Mouse (Mus musculus) natural killer cell, adult 2 months (primary cell): Measurements from ENCODE around the gene Sebox.
"Not testable (repeated sequence)": the region's sequence is repeated elsewhere in the genome, so short reads cannot be mapped to it uniquely, and the experiment has no call there.

Experiments
- DNase-seq, 2 experiments: peaks; one replicate each; pipeline ENCODE4 v3.0.0; 2022; ENCODE audit warnings: low spot score in 2 of 2

The Sebox gene

GRCm38 (mm10) chr11:78497544-78498522 is 5.4 kb upstream of the Sebox start, which contains the start of gene Sarm1:
Gene Sarm1 (minus strand): TSS chr11:78497754.
- DNase-seq: peak; percentile 97

- DNase-seq: no peak
These were observed 4.2 kb upstream of the Sebox start, which contains the start of gene Vtn for GRCm38 (mm10) chr11:78499004-78499403. Gene Vtn (plus strand): TSS chr11:78499091.

GRCm38 (mm10) chr11:78499543-78499942 is 3.7 kb upstream of the Sebox start:
- DNase-seq: no peak

- DNase-seq: no peak
These were observed 2.5 kb upstream of the Sebox start for GRCm38 (mm10) chr11:78500623-78501202.

DNA sequence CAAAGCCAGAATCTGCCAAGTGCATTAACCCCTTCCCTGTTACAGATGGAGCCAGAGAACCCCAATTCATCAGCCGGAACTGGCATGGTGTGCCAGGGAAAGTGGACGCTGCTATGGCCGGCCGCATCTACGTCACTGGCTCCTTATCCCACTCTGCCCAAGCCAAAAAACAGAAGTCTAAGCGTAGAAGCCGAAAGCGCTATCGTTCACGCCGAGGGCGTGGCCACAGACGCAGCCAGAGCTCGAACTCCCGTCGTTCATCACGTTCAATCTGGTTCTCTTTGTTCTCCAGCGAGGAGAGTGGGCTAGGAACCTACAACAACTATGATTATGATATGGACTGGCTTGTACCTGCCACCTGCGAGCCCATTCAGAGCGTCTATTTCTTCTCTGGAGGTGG is 1.7 kb upstream of the Sebox start:
- no peak for DNase-seq

GRCm38 (mm10) chr11:78505430-78505829 is 2.2 kb downstream of the Sebox start:
- no peak for DNase-seq

- DNase-seq: peak in 1 of 2 experiments; percentile 41
These were observed 5.9 kb downstream of the Sebox start for GRCm38 (mm10) chr11:78509148-78509547.

DNA sequence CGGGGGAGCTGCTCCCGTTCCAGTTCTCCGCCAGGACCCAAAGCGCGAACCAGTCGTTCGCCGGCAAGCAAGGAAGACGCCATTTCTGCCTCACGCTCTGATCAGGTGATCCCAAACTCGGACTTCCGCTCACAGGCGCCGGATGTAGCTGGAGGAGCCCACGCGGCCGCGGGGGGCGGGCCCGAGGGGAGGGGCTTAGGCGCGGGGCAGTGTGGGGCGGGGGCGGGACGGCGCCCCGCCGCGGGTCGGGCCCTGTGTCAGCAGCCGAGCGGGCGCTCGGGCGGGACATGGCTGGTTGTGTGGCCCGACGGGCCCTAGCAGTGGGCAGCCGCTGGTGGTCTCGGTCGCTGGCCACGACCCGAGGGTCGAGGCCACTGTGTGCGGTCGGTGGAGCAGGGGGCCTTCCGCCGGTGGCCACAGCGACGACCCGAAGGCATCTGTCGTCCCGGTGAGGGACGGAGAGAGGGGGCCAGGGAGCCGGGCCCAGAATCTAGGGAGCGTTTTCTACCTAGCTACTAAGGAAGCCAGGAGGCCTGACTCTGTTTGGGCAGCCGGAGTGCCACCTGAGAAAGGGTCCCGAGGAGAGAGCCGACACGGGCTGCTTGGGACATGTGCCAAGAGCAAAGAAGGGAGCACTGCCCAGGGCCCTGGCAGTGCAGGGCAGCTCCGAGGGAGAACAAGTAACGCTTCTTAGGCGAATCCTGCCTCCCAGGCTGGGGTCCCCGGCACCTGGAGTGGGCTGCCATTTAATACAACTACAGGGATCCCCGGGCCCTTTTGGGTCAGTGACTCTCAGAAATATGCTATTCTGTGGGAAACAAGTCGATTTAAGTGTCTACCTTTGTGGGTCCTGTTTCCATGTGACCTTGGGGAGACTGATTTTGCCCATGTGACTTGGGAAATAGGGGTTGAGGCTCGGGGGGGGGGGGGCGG is 9.0 kb downstream of the Sebox start, which contains the start of the genes Tmem199 and Poldip2:
Tmem199 (minus strand) TSS at position 148 of the 933 bp plus-strand sequence.
Poldip2 (plus strand) TSS at position 169 of the 933 bp plus-strand sequence.
- peak; percentile 82 to 89 for DNase-seq

- DNase-seq: no peak
These were observed 10.0 kb downstream of the Sebox start for GRCm38 (mm10) chr11:78513106-78513790.

- DNase-seq: no peak
These were observed 12.5 kb downstream of the Sebox start for GRCm38 (mm10) chr11:78515549-78516325.

- DNase-seq: no peak
These were observed 15.7 kb downstream of the Sebox start for GRCm38 (mm10) chr11:78518931-78519330.

GRCm38 (mm10) chr11:78521880-78522279 is 18.6 kb downstream of the Sebox start:
- no peak for DNase-seq

- DNase-seq: no peak
These were observed 19.3 kb downstream of the Sebox start for GRCm38 (mm10) chr11:78522481-78522997.

GRCm38 (mm10) chr11:78523241-78523955 is 20.2 kb downstream of the Sebox start:
- no peak for DNase-seq

- no peak for DNase-seq
These were observed 21.6 kb downstream of the Sebox start for GRCm38 (mm10) chr11:78524838-78525237.

DNA sequence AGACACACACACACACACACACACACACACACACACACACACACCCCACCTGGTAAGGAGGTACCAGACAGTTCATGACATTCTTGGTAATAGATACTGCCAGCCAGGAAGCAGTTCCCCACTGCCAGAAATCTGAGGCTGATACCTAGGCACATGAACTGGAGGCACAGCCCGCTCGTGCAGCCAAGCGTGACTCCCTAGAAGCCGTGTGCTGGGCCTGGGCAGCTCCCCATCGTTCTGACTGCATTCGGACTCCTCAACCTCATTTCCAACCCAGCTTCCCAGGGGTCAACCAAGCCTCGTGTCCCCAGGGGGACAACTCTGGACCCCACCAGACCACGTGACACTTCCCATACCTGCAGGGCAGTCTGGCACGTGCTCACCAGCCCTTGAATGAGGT is 25.5 kb downstream of the Sebox start:
- no peak for DNase-seq

DNA sequence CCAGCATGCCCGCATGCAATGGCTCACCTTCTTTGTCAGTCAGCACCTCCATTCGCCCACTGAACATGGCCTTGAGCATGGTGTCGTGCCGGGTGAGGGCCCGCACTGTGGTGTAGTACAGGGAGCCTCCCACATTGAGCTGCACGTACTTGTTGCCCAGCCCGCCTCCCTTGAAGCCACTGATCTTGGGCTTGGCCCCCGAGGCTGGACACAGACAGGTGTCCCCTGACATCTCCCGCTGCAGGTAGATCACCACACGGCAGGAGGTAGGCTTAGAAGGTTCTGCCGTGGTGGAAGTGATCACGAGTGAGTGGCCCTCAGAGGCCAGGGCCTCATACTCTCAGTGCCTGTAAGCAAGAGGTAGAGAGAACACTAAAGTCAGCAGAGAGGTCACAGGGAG is 26.8 kb downstream of the Sebox start:
- DNase-seq: no peak

GRCm38 (mm10) chr11:78531046-78531445 is 27.8 kb downstream of the Sebox start:
- DNase-seq: no peak

GRCm38 (mm10) chr11:78531515-78531914 is 28.3 kb downstream of the Sebox start:
- not testable (repeated sequence) for DNase-seq
